Mouse (Mus musculus): Measurements from ENCODE around the gene Cerk.
"Not testable (repeated sequence)": the region's sequence is repeated elsewhere in the genome, so short reads cannot be mapped to it uniquely, and the experiment has no call there.

The Cerk gene

DNA sequence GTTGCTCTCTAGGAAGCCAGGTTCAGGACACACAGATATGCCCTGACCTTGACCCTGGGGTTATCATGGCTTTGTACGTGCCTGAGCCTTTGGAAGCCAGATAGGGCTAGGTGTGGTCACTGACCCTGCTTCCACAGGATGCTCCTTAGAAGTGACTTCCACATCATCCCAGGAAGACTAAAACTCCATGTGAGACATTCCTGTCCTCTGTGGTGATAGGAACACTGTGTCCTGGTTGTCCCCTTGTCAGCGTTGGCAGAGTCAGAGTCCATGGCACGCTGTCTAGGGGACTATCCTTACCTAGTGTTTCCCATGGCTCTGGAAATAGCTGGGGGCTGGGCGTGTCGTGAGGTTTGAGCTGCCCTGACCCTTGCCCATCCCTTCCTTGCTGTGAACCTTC is 69.5 kb downstream of the Cerk start:
- DNase-seq (ENCODE audit: low spot score in 2 of 2) = no peak

- DNase-seq (ENCODE audit: low spot score in 2 of 2) = no peak
Measured at GRCm38 (mm10) chr15:86113342-86113710, 72.6 kb downstream of the Cerk start.

GRCm38 (mm10) chr15:86112707-86113341 is 73.1 kb downstream of the Cerk start:
- DNase-seq (ENCODE audit: low spot score in 2 of 2) = peak in 1 of 2 experiments; percentile 13

GRCm38 (mm10) chr15:86110361-86111103 is 75.4 kb downstream of the Cerk start:
- DNase-seq (ENCODE audit: low spot score in 2 of 2) = no peak

DNA sequence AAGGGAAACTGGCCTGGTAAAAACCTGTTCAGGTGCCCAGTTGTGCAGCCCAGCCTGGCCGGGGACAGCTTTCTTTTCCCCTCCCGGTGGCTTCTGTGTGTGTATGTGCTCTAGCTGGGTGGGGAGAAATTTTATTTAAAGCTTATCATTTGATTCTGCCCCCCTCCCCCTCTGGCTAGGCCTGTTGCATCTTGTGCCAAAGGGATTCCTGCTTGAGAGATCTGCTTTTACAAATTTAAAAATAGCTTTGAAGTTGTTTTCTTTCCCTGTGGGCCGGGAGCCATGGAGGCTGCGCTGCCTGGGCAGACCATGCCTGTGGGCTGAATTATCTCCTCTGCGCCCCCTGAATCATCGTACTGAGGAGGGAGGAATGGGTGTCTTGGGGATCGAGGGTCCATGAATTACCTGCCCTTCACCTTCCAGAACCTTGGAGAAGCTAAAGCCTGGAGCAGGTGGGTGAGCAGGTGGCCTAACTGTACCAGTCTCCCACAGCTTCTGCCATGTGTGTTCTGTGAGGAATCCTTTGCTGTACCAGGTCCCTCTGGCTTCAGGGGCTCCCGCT is 76.2 kb downstream of the Cerk start:
- DNase-seq (ENCODE audit: low spot score in 2 of 2) = no peak

- no peak for DNase-seq (ENCODE audit: low spot score in 2 of 2)
Measured at GRCm38 (mm10) chr15:86109245-86109644, 76.7 kb downstream of the Cerk start.

GRCm38 (mm10) chr15:86107831-86108471 is 78.0 kb downstream of the Cerk start:
- no peak for DNase-seq (ENCODE audit: low spot score in 2 of 2)

DNA sequence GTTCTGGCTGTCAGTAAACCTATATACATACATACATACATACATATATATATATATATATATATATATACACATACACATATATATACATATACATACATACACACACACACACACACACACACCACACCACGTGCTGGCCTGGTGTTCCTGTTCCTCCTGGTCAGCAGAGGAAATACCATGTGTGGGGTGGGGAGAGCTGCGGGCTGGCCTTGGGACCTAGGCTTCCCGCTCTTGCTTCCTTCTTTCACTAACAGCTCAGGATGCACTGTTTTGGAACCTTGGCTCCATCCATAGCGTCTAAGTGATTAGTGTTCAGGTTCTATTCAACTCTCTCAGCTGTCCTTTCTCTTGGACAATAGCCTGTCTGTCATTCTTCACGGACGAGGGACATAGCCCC is 80.2 kb downstream of the Cerk start:
- no peak for DNase-seq (ENCODE audit: low spot score in 2 of 2)

GRCm38 (mm10) chr15:86105345-86105697 is 80.6 kb downstream of the Cerk start:
- no peak for DNase-seq (ENCODE audit: low spot score in 2 of 2)

- no peak for DNase-seq (ENCODE audit: low spot score in 2 of 2)
Measured at GRCm38 (mm10) chr15:86104401-86105344, 81.3 kb downstream of the Cerk start.

DNA sequence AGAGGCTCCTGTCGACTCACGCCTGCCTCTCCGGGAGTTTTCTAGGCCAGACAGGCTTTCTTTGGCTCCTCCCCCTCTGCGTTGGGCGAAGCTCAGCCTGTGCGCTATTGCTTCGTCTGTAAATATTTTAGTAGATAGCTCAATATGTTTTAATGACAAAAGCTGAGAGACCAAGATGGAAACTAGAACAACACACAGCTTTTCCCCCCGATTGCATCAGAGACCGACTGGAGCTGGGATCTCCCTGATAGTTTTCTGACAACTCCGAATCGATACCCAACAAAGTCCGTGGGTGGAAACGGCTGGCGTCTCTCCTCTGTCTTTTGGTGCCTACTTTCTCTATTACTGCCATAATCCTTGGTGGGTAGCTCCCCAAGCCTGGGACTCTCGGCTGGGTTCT is 83.6 kb downstream of the Cerk start:
- DNase-seq (ENCODE audit: low spot score in 2 of 2) = no peak

- no peak for DNase-seq (ENCODE audit: low spot score in 2 of 2)
Measured at GRCm38 (mm10) chr15:86101585-86101984, 84.4 kb downstream of the Cerk start.

DNA sequence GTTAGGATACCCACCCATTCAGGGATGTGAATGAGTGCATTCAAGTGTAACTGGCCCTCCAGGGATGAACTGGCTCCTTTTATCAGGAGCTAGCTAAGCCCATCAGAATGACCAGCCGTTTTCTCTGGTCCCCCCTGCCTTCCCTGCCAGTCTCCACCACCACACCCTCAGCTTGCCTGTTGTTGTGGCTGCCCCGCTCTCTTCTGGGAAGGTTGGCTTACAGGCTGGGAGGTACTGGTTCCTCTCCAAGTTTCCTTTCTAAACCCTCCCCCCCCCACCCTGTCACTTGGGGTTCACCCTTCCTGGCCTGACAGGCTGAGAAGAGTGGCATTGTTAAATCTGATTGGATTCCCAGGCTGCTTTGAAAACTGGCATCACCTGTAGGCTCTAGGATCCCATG is 88.1 kb downstream of the Cerk start:
- no peak for DNase-seq (ENCODE audit: low spot score in 2 of 2)

GRCm38 (mm10) chr15:86096604-86097020 is 89.3 kb downstream of the Cerk start:
- not testable (repeated sequence) for DNase-seq (ENCODE audit: low spot score in 2 of 2)

DNA sequence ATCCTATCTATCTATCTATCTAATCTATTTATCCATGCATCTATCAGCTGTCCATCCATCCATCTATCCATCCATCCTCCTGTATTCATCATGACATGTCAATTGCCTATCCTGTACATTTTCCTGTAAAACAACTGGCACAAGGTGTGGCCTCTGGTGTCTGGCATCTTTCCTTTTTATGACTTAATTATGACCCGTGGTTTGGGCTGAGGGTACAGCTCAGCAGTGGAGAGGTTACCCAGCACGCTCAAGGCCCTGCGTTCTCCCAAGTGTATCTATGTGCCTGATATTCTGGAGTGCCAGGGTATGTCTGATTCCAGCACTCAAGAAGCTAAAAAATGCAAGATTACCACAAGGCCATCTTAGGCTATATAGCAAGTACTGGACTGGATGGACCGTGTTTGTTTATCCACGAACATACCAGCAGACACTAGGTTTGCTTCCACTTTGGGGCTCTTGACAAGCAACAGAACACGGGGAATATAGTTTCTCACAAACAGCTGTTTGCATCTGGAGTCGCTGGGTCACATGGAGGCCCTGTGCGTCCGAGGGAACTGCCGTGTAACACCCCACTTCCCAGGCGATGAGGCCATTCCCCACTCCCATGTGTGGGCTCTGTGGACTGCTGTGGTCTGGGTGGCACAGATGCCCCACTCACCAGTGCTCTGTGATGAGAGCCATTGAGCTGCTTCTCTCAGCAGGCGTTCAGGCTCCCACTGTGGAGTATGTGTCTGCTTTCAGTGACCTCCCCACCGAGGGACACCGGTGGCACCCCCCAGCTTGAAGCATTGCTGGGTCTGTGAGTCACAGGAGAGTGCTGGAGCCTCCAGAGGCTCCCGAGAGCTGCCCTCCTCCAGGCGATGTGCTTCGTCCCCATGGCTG is 90.0 kb downstream of the Cerk start:
- DNase-seq (ENCODE audit: low spot score in 2 of 2) = no peak

GRCm38 (mm10) chr15:86094324-86095121 is 91.4 kb downstream of the Cerk start:
- no peak for DNase-seq (ENCODE audit: low spot score in 2 of 2)

GRCm38 (mm10) chr15:86093236-86093635 is 92.7 kb downstream of the Cerk start:
- no peak for DNase-seq (ENCODE audit: low spot score in 2 of 2)

- DNase-seq (ENCODE audit: low spot score in 2 of 2) = no peak
Measured at GRCm38 (mm10) chr15:86091998-86092670, 93.8 kb downstream of the Cerk start.
